Mouse (Mus musculus) brain, embryonic 14.5 days (tissue): ENCODE measurements around the gene Tmcc3. TPM values are rescaled to one million over a fixed set of nuclear protein-coding genes. Genes with fewer than 3 reads are reported as not detected.
"Not testable (repeated sequence)": the region's sequence is repeated elsewhere in the genome, so short reads cannot be mapped to it uniquely, and the experiment has no call there.

Experiments
- DNase-seq: peaks from one replicate; pipeline ENCODE4 v3.0.0-alpha.2; 2011; ENCODE audit warnings: low read depth
- CTCF ChIP-seq: fragments of 200-500 bp; IDR thresholded peaks from 2 replicates; pipeline ENCODE4 v1.5.1; 2012; ENCODE audit warnings: inconsistent platforms, mild to moderate bottlenecking, moderate library complexity, borderline replicate concordance; ENCODE audit not compliant: insufficient read depth, insufficient read length; ENCODE audit errors: extremely low read depth
- POLR2A ChIP-seq: fragments of 200-500 bp; IDR thresholded peaks from 2 replicates; pipeline ENCODE4 v1.6.1; 2012; ENCODE audit warnings: mild to moderate bottlenecking, inconsistent platforms, borderline replicate concordance; ENCODE audit not compliant: poor library complexity, insufficient read depth, insufficient read length, severe bottlenecking; ENCODE audit errors: extremely low read depth
- polyA plus RNA-seq: library from polyadenylated mRNA; depleted of rRNA; stranded (reverse); fragments of >200 nt; gene quantifications from 2 replicates; pipeline ENCODE4 v1.2.3, GENCODE M21; 2012

The Tmcc3 gene
- polyA plus RNA-seq, 1 experiment, result 7.2 TPM

- DNase-seq, result no peak
Observed at GRCm38 (mm10) chr10:94527248-94527647, 215.5 kb downstream of the Tmcc3 start.

GRCm38 (mm10) chr10:94530079-94530478, 218.3 kb downstream of the Tmcc3 start:
- DNase-seq, result peak; percentile 53
- no peak for TF ChIP-seq CTCF
- no peak for TF ChIP-seq POLR2A

More at GRCm38 (mm10) chr10:94527248-94527647, 215.5 kb downstream of the Tmcc3 start:
- TF ChIP-seq POLR2A (no peak), CTCF (no peak)

- TF ChIP-seq POLR2A, result no peak
- no peak for TF ChIP-seq CTCF
Observed at GRCm38 (mm10) chr10:94531482-94531881, 219.7 kb downstream of the Tmcc3 start.

GRCm38 (mm10) chr10:94533081-94533724, 221.5 kb downstream of the Tmcc3 start:
- DNase-seq, result no peak
- TF ChIP-seq POLR2A (no peak), CTCF (no peak)

More at GRCm38 (mm10) chr10:94531482-94531881, 219.7 kb downstream of the Tmcc3 start:
- DNase-seq, result no peak

GRCm38 (mm10) chr10:94538623-94539022, 226.9 kb downstream of the Tmcc3 start:
- not testable (repeated sequence) for DNase-seq

GRCm38 (mm10) chr10:94540241-94540640, 228.5 kb downstream of the Tmcc3 start:
- TF ChIP-seq POLR2A (no peak), CTCF (no peak)
- DNase-seq, result no peak

GRCm38 (mm10) chr10:94543956-94544355, 232.2 kb downstream of the Tmcc3 start:
- peak; percentile 59 for DNase-seq
- no peak for TF ChIP-seq POLR2A

- DNase-seq, result peak; percentile 31
- TF ChIP-seq POLR2A, result no peak
- no peak for TF ChIP-seq CTCF
Observed at GRCm38 (mm10) chr10:94544803-94545202, 233.1 kb downstream of the Tmcc3 start.

GRCm38 (mm10) chr10:94545259-94546019, 233.7 kb downstream of the Tmcc3 start:
- peak; percentile 84 for DNase-seq
- TF ChIP-seq POLR2A (no peak), CTCF (peak; percentile 6; the same call in 1 of the 2 replicates)

GRCm38 (mm10) chr10:94546617-94547016, 234.9 kb downstream of the Tmcc3 start:
- TF ChIP-seq CTCF (no peak), POLR2A (no peak)
- no peak for DNase-seq

GRCm38 (mm10) chr10:94549511-94550232, 237.9 kb downstream of the Tmcc3 start:
- TF ChIP-seq CTCF (no peak), POLR2A (no peak)
- DNase-seq, result no peak

GRCm38 (mm10) chr10:94550649-94551048, 238.9 kb downstream of the Tmcc3 start:
- TF ChIP-seq POLR2A (no peak), CTCF (no peak)
- no peak for DNase-seq

- TF ChIP-seq POLR2A, result no peak
- no peak for TF ChIP-seq CTCF
- no peak for DNase-seq
Observed at GRCm38 (mm10) chr10:94551065-94551464, 239.3 kb downstream of the Tmcc3 start.
